In genomic region chr16:37812474-37812886, GRCm38 (mm10) we compare ENCODE assay signal across 8 mouse cellular contexts. TPM values are rescaled to one million over a fixed set of nuclear protein-coding genes. Genes with fewer than 3 reads are reported as not detected.
A peak's percentile ranks its signal among the peaks of the same experiment; 100 is the strongest.
DNase-seq lines count a peak whose midpoint lies in the region; ATAC-seq and TF ChIP-seq lines count a peak whose summit lies in the region.

No protein-coding gene starts in this region.

- H3K4me2 ChIP-seq in forebrain, postnatal 0 days (ENCODE audit: low read depth): no peak overlapping the region
- H3K4me2 ChIP-seq in intestine, embryonic 15.5 days (replicated peaks): no peak overlapping the region
- 0 out of 2 replicates have a peak overlapping the region, but pooled peaks have one; percentile 2 for H3K4me2 ChIP-seq in neural tube, embryonic 12.5 days (replicated peaks)

- peaks cover 10% of the 10 kb centered on the region for H3K4me1 ChIP-seq in forebrain, postnatal 0 days (ENCODE audit: insufficient read depth)
- H3K4me1 ChIP-seq in intestine, embryonic 15.5 days (replicated peaks): peaks cover 21% of the 10 kb centered on the region
- peaks cover 28% of the 10 kb centered on the region for H3K4me1 ChIP-seq in neural tube, embryonic 12.5 days

- DNase-seq in heart, adult 11 months: peak; percentile 94
- DNase-seq in heart, postnatal 25 days (ENCODE audit: low spot score): no peak
- DNase-seq in adrenal gland, postnatal 36 days: peak; percentile 45 to 49
- DNase-seq in forebrain, postnatal 0 days: peak; percentile 74
- peak; percentile 53 to 76 for DNase-seq in left cerebral cortex, adult 8-10 months (ENCODE audit: low spot score in 2 of 2)
- no peak for DNase-seq in yolk sac, embryonic 10.5 days (ENCODE audit: low spot score)

- intact Hi-C loops in heart, postnatal 25 days (cut with DNase I): loop anchor here (2.0 to 10.0 kb wide), 4 partner anchors 128 to 705 kb away; partner anchors contain the start of genes Gtf2e1 and Rabl3

- WGBS in forebrain, postnatal 0 days: 46% methylated on average over 9 of the region's 9 CpGs
- WGBS in intestine, embryonic 15.5 days: 51% methylated on average over 9 of the region's 9 CpGs
- WGBS in neural tube, embryonic 12.5 days: 48% methylated on average over 9 of the region's 9 CpGs

- H3K9me3 ChIP-seq in forebrain, postnatal 0 days (ENCODE audit: low read length): no peaks in the 10 kb centered on the region
- no peaks in the 10 kb centered on the region for H3K9me3 ChIP-seq in intestine, embryonic 15.5 days
- H3K9me3 ChIP-seq in neural tube, embryonic 12.5 days: no peaks in the 10 kb centered on the region

- H3K4me3 ChIP-seq in forebrain, postnatal 0 days (ENCODE audit: low read depth, low read length): no peak overlapping the region
- no peak overlapping the region for H3K4me3 ChIP-seq in intestine, embryonic 15.5 days (replicated peaks)
- no peak overlapping the region for H3K4me3 ChIP-seq in neural tube, embryonic 12.5 days

- ATAC-seq in forebrain, postnatal 0 days: peak; percentile 61
- ATAC-seq in intestine, embryonic 15.5 days: peak; percentile 50; the same call in 1 of the 2 replicates
- ATAC-seq in neural tube, embryonic 12.5 days (ENCODE audit: low FRiP score, low read depth): peak; percentile 63

- peak overlapping the region; percentile 14; the same call in 1 of the 2 replicates for H3K9ac ChIP-seq in forebrain, postnatal 0 days
- no peak overlapping the region for H3K9ac ChIP-seq in intestine, embryonic 15.5 days
- H3K9ac ChIP-seq in neural tube, embryonic 12.5 days: no peak overlapping the region

- peak; percentile 72 for TF ChIP-seq CTCF in forebrain, postnatal 0 days (IDR thresholded peaks at IDR 0.05; ENCODE audit: low read depth)

- peak overlapping the region; percentile 66 for H3K27ac ChIP-seq in forebrain, postnatal 0 days (ENCODE audit: low read depth, low read length)
- no peak overlapping the region for H3K27ac ChIP-seq in intestine, embryonic 15.5 days
- H3K27ac ChIP-seq in neural tube, embryonic 12.5 days: no peak overlapping the region

- no peaks in the 10 kb centered on the region for H3K36me3 ChIP-seq in forebrain, postnatal 0 days (ENCODE audit: insufficient read depth)
- 0 out of 2 replicates have a peak, but pooled peaks cover 3% of the 10 kb centered on the region for H3K36me3 ChIP-seq in intestine, embryonic 15.5 days
- peaks cover 4% of the 10 kb centered on the region; the same call in 1 of the 2 replicates for H3K36me3 ChIP-seq in neural tube, embryonic 12.5 days

- H3K27me3 ChIP-seq in forebrain, postnatal 0 days (ENCODE audit: insufficient read depth, low read length): no peaks in the 10 kb centered on the region
- H3K27me3 ChIP-seq in intestine, embryonic 15.5 days (replicated peaks): no peaks in the 10 kb centered on the region
- no peaks in the 10 kb centered on the region for H3K27me3 ChIP-seq in neural tube, embryonic 12.5 days (replicated peaks)

RNA-seq across cellular contexts. Expression of gene Fstl1, which starts 35.8 kb away (rescaled TPM):
- total RNA-seq in heart, postnatal 25 days (2021): 100 to 1,000 TPM; 107 to 122 TPM
- total RNA-seq in adrenal gland, postnatal 36 days (2021): 10 to 100 TPM; 59.3 to 87.0 TPM
- total RNA-seq in forebrain, postnatal 0 days (2014; rRNA removed): 62.6 and 78.3 TPM in 2 replicates
- polyA plus RNA-seq in forebrain, postnatal 0 days (2015; fragmentation: Nextera tagmentation; extraction: Ambion mirVana): 67.2 and 67.5 TPM in 2 replicates
- 232 and 269 TPM in 2 replicates for polyA plus RNA-seq in intestine, embryonic 15.5 days (2015; fragmentation: Nextera tagmentation; extraction: Ambion mirVana)
- total RNA-seq in left cerebral cortex, adult 8-10 months (2022): 10 to 100 TPM; 31.0 to 39.0 (median 36.1) TPM
- polyA plus RNA-seq in neural tube, embryonic 12.5 days (2016; fragmentation: Nextera tagmentation; extraction: Ambion mirVana): 173 and 175 TPM in 2 replicates

RNA-seq across cellular contexts. Expression of gene Gm36028, which starts 48.5 kb away (rescaled TPM):
- under 1 TPM; 0.44 to 0.53 TPM for total RNA-seq in heart, postnatal 25 days (2021)
- total RNA-seq in adrenal gland, postnatal 36 days (2021): under 1 TPM in 1 of 2 experiments, not detected in 1; 0.49 TPM
- total RNA-seq in forebrain, postnatal 0 days (2014; rRNA removed): not detected in 2 replicates
- 0.21 and 0.28 TPM in 2 replicates for polyA plus RNA-seq in forebrain, postnatal 0 days (2015; fragmentation: Nextera tagmentation; extraction: Ambion mirVana)
- polyA plus RNA-seq in intestine, embryonic 15.5 days (2015; fragmentation: Nextera tagmentation; extraction: Ambion mirVana): 0.80 and 1.8 TPM in 2 replicates
- under 1 TPM in 1 of 4 experiments, not detected in 3; 0.30 TPM for total RNA-seq in left cerebral cortex, adult 8-10 months (2022)
- polyA plus RNA-seq in neural tube, embryonic 12.5 days (2016; fragmentation: Nextera tagmentation; extraction: Ambion mirVana): 0.18 TPM in 1 of 2 replicates, not detected in the other

RNA-seq across cellular contexts. Expression of gene Lrrc58, which starts 55.7 kb away (rescaled TPM):
- 10 to 100 TPM; 64.0 to 70.1 TPM for total RNA-seq in heart, postnatal 25 days (2021)
- total RNA-seq in adrenal gland, postnatal 36 days (2021): 100 to 1,000 TPM; 196 to 310 TPM
- 66.5 and 97.5 TPM in 2 replicates for total RNA-seq in forebrain, postnatal 0 days (2014; rRNA removed)
- polyA plus RNA-seq in forebrain, postnatal 0 days (2015; fragmentation: Nextera tagmentation; extraction: Ambion mirVana): 28.3 and 43.7 TPM in 2 replicates
- 48.0 and 52.4 TPM in 2 replicates for polyA plus RNA-seq in intestine, embryonic 15.5 days (2015; fragmentation: Nextera tagmentation; extraction: Ambion mirVana)
- 10 to 100 TPM; 90.5 to 97.5 (median 93.5) TPM for total RNA-seq in left cerebral cortex, adult 8-10 months (2022)
- polyA plus RNA-seq in neural tube, embryonic 12.5 days (2016; fragmentation: Nextera tagmentation; extraction: Ambion mirVana): 59.1 and 61.1 TPM in 2 replicates

Comparison
In these comparisons a context has a peak if more than half of its experiments do, and no peak if none do; other contexts are left out.
1. DNase-seq: peak in heart, adult 11 months (single experiment), adrenal gland, postnatal 36 days (2 of 2), forebrain, postnatal 0 days (single experiment) and left cerebral cortex, adult 8-10 months (2 of 2); none in heart, postnatal 25 days (single experiment) and yolk sac, embryonic 10.5 days (single experiment).
2. Peak in every context shown above with its lines, with median percentiles within 50 percentile points of each other: ATAC-seq.